Mouse (Mus musculus) small intestine, adult 2 months (tissue): ENCODE measurements around the gene AI661453. TPM values are rescaled to one million over a fixed set of nuclear protein-coding genes. Genes with fewer than 3 reads are reported as not detected.
A peak's percentile ranks its signal among the peaks of the same experiment; 100 is the strongest.

Experiments used
- H3K27ac ChIP-seq: fragments of 200-500 bp; 2 replicates; pipeline ENCODE4 v1.5.1; 2012; ENCODE audit warnings: low read depth, low read length, control low read depth, inconsistent platforms; ENCODE audit not compliant: insufficient read depth
- H3K27me3 ChIP-seq: fragments of 200-500 bp; 2 replicates; pipeline ENCODE4 v1.6.1; 2012; ENCODE audit warnings: mild to moderate bottlenecking, moderate library complexity, low read length, inconsistent platforms; ENCODE audit not compliant: control insufficient read depth, insufficient read depth
- H3K36me3 ChIP-seq: fragments of 200-500 bp; 2 replicates; pipeline ENCODE4 v1.6.1; 2012; ENCODE audit warnings: mild to moderate bottlenecking, low read length, control low read depth, inconsistent platforms; ENCODE audit not compliant: control insufficient read depth, insufficient read depth
- H3K4me1 ChIP-seq: fragments of 200-500 bp; 2 replicates; pipeline ENCODE4 v1.6.1; 2012; ENCODE audit warnings: low read length, inconsistent platforms, mixed read lengths; ENCODE audit not compliant: control insufficient read depth, insufficient read depth, insufficient read length
- H3K4me3 ChIP-seq: fragments of 200-500 bp; 2 replicates; pipeline ENCODE4 v1.5.1; 2012; ENCODE audit warnings: low read depth, mild to moderate bottlenecking, control low read depth, inconsistent platforms, low read length, moderate library complexity
- CTCF ChIP-seq: fragments of 200-500 bp; IDR thresholded peaks from 2 replicates; pipeline ENCODE4 v1.5.1; 2012; ENCODE audit warnings: low read depth, mild to moderate bottlenecking, control low read depth, inconsistent platforms, low read length, moderate library complexity, mixed read lengths; ENCODE audit not compliant: insufficient replicate concordance, insufficient read length; ENCODE audit errors: extremely low read depth
- POLR2A ChIP-seq: fragments of 200-500 bp; IDR thresholded peaks from 2 replicates; pipeline ENCODE4 v1.6.1; 2012; ENCODE audit warnings: low read depth, mild to moderate bottlenecking, control low read depth, inconsistent platforms, low read length, moderate library complexity
- WGBS: fragments of 180-500 bp; shearing (Covaris S2); methylation state at CpG from one replicate; pipeline ENCODE4 v1.1.7; 2018; 5-methylcytosine and 5-hydroxymethylcytosine counted together
- polyA plus RNA-seq: library from polyadenylated mRNA; depleted of rRNA; stranded (reverse); fragments of >200 nt; gene quantifications from 2 replicates; pipeline ENCODE4 v1.2.3, GENCODE M21; 2012

Gene AI661453
- polyA plus RNA-seq, 1 experiment = 27.3 TPM

GRCm38 (mm10) chr17:47467659-47468058 is 31.2 kb downstream of the AI661453 start:
- H3K4me1 ChIP-seq = peaks cover 21% of the 10 kb centered on the region
- 92% methylated on average over 11 of the region's 11 CpGs for WGBS
- H3K27me3 ChIP-seq = no peaks in the 10 kb centered on the region
- peaks cover 41% of the 10 kb centered on the region for H3K36me3 ChIP-seq
- no peak overlapping the region for H3K27ac ChIP-seq
- TF ChIP-seq CTCF (no peak), POLR2A (no peak)
- H3K4me3 ChIP-seq = no peak overlapping the region

DNA sequence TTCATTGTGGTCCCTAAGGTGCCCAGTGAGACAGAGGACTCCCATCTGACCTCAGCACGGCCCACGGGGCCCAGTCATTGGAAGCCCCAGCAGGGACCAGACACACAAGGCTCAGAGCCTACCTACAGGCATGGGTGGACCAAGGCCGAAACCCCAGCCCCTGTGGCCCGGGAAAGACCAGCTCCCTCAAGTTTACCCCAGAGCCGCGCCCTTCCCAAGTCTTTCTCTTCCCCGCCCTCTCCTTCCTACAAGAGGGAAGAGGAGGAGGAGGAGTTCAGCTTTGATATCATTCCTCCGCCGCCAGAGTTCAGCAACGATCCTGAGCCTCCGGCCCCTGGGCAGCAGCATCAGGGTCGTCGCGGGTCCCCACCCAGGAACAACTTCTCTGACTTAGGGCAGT is 31.6 kb downstream of the AI661453 start:
- 60% methylated on average over 14 of the region's 14 CpGs for WGBS

GRCm38 (mm10) chr17:47468466-47468865 is 32.1 kb downstream of the AI661453 start:
- no peaks in the 10 kb centered on the region for H3K27me3 ChIP-seq
- 73% methylated on average over 34 of the region's 34 CpGs for WGBS
- H3K4me3 ChIP-seq = peak overlapping the region; percentile 51
- peaks cover 41% of the 10 kb centered on the region for H3K36me3 ChIP-seq
- no peak overlapping the region for H3K27ac ChIP-seq
- no peak for TF ChIP-seq POLR2A
- no peak for TF ChIP-seq CTCF
- peaks cover 15% of the 10 kb centered on the region for H3K4me1 ChIP-seq

More for the DNA sequence above, 31.6 kb downstream of the AI661453 start:
- TF ChIP-seq CTCF (no peak), POLR2A (no peak)
- no peak overlapping the region for H3K27ac ChIP-seq
- no peaks in the 10 kb centered on the region for H3K27me3 ChIP-seq
- H3K4me1 ChIP-seq = peaks cover 18% of the 10 kb centered on the region
- H3K36me3 ChIP-seq = peaks cover 41% of the 10 kb centered on the region
- peak overlapping the region; percentile 51 for H3K4me3 ChIP-seq

GRCm38 (mm10) chr17:47469642-47470041 is 33.2 kb downstream of the AI661453 start:
- Histone ChIP-seq H3K36me3 (peaks cover 41% of the 10 kb centered on the region), H3K27me3 (no peaks in the 10 kb centered on the region), H3K4me1 (peaks cover 6% of the 10 kb centered on the region), H3K27ac (no peak overlapping the region), H3K4me3 (no peak overlapping the region)
- TF ChIP-seq CTCF (no peak), POLR2A (no peak)
- 85% methylated on average over 4 of the region's 4 CpGs for WGBS

- no peak overlapping the region for H3K4me3 ChIP-seq
- H3K36me3 ChIP-seq = peaks cover 41% of the 10 kb centered on the region
- H3K27ac ChIP-seq = no peak overlapping the region
- H3K27me3 ChIP-seq = no peaks in the 10 kb centered on the region
- no peak for TF ChIP-seq POLR2A
- peaks cover 2% of the 10 kb centered on the region for H3K4me1 ChIP-seq
- WGBS = 45% methylated on average over 4 of the region's 4 CpGs
Observed at GRCm38 (mm10) chr17:47470121-47470520, 33.7 kb downstream of the AI661453 start.

- Histone ChIP-seq H3K27me3 (no peaks in the 10 kb centered on the region), H3K27ac (no peak overlapping the region), H3K4me3 (no peak overlapping the region), H3K4me1 (peaks cover 3% of the 10 kb centered on the region), H3K36me3 (peaks cover 36% of the 10 kb centered on the region)
- 62% methylated on average over 5 of the region's 5 CpGs for WGBS
- TF ChIP-seq POLR2A = no peak
Observed at GRCm38 (mm10) chr17:47470686-47471085, 34.3 kb downstream of the AI661453 start.

DNA sequence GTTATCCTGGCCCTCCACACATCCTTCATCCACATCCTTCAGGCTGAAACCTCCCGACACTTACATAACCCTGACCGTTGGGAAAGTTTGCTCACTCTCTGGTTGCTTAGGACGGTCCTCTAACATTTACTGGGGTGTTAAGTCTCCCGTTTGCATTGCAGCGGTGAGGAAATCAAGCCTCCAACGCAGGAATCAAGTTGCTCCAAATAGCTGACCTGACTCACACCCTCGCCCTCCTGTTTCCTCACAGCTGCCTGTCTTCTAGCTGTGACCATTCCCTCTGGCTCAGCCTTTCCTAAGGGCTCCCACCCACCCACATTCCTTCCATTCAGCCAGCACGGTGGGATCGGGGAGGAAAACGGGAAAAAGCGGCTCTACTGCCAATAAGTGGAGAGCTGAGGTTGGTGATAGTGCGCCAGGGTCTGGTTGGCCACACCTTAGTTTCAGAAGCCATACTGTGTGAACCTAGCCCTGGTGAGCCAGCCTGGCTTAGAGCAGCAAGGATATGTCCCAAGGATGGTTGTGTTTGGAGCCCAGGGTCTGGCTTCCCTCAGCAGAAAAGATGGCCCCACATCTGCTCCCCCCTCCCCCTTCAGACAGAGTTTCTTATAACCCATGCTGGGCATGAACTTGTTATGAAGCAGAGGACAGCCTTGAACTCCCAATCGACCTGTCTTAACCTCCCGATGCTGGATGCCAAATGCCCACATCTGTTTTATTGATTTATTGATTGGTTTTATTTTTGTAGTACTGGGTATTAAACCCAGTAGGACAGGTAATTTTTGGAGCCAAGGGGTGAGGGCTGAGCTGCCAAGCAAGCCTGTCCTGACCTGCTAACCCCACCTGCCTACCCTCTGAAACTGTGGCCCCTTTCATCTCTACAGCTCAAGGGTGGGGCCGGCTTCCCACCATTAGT is 36.3 kb downstream of the AI661453 start:
- H3K4me1 ChIP-seq = peaks cover 3% of the 10 kb centered on the region
- H3K27ac ChIP-seq = no peak overlapping the region
- no peak overlapping the region for H3K4me3 ChIP-seq
- H3K36me3 ChIP-seq = peaks cover 21% of the 10 kb centered on the region
- no peak for TF ChIP-seq POLR2A
- 55% methylated on average over 15 of the region's 15 CpGs for WGBS
- H3K27me3 ChIP-seq = no peaks in the 10 kb centered on the region
